Mouse (Mus musculus): Measurements from ENCODE around the gene Gm8369.
"Not testable (repeated sequence)": the region's sequence is repeated elsewhere in the genome, so short reads cannot be mapped to it uniquely, and the experiment has no call there.

The Gm8369 gene
- long read RNA-seq, experiment 1 = 0 reads
- long read RNA-seq, experiment 2 = 0 reads

DNA sequence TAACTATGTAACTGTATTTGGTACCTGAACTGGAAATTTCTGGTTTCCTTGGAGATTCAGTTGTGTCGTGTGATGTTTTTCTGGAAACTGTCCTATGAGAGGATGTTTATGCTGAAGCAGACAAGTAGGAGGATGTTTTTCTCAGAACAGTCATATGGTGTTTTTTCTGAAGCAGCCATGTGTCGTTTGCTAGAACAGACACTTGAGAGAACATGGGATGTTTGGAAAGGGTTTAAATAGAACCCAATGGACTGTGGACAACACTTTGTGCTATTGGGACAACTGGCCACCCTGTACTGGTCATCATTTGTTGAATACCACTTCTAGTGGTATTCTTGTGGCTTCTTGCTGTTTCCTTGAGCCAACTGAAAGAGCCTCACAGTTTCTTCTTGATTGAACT, at the start of gene Gm8369:
Gm8369 (plus strand) TSS at position 193 of the 400 bp plus-strand sequence.
- intact Hi-C loops (cut with DNase I) = no loop called here

DNA sequence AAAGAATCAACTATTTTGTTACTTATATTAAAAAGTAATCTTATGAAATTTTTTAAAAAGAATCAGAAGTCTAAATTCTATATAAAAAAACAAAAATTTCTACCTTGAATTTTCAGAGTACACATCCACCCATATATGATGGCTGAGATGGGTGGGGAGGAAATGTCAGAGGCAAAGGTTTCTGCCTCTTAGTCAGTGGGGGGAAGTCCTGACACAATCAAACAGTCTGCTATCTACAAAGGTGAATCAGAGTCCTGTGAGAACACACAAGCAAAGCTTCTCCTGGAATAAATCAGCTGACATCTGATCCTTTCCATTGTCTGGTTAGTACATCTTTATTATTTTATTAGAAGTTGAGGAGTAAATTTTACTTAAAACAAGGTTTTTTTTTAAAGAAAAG, 42.4 kb upstream of the Gm8369 start, which contains the start of gene Ms4a4b:
Ms4a4b (plus strand) TSS at position 216 of the 400 bp plus-strand sequence.
- intact Hi-C loops (cut with DNase I) = no loop called here

DNA sequence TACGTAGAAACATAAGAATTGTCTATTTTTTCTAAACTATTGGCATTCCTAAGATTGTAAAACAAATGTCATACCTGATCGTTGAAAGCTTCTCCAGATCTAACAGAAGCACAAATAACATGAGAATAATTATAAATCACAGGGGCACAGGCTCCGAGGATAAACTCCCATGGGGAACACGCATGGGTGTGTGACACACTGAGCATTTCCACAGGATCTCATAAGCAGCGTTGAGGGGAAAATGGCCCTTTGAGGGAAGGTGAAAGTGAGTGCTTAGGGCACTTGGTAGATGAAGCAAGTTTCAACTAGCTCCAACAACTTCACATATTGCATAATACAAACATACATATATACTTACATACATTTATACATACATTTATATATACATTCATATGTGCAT, 41.8 kb upstream of the Gm8369 start:
- intact Hi-C loops (cut with DNase I) = no loop called here

DNA sequence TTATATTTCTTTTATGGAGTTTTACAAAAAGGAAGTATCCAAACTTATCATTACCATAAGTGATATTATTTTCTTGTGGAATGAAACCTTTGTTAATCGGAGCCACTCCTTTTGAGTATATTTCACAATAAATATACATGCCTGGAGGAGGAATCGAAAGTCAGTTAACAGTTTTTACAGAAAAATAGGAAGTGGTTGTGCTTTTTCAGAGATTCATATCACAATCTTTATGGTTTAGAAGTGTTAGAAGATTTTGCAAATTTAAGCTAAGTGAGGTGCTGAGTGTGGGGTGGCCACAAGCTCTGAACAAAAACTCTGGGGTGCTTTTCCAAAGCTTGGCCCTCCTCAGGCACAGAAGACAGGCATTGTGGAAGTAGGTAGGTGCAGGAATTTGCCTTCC, 38.5 kb upstream of the Gm8369 start:
- intact Hi-C loops (cut with DNase I) = no loop called here

DNA sequence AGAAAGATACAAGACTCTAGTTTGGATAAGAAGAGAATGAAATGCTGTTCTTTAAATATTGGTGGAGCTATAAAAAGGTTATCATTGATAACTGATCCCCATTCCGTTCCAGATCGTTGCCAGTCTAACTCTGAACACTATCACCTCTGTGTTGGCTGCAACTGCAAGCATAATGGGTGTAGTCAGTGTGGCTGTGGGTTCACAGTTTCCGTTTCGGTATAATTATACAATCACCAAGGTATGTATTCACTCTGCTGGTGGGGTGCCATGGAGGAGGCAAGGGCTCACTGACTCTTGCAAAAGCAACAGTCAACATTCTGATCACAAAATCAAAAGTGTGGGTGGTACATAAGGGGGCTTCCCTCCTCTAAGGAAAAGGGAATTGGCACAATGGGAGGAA, 26.7 kb upstream of the Gm8369 start:
- intact Hi-C loops (cut with DNase I) = not testable (repeated sequence)

GRCm38 (mm10) chr19:11464795-11465194, 20.9 kb upstream of the Gm8369 start:
- intact Hi-C loops (cut with DNase I) = not testable (repeated sequence)

DNA sequence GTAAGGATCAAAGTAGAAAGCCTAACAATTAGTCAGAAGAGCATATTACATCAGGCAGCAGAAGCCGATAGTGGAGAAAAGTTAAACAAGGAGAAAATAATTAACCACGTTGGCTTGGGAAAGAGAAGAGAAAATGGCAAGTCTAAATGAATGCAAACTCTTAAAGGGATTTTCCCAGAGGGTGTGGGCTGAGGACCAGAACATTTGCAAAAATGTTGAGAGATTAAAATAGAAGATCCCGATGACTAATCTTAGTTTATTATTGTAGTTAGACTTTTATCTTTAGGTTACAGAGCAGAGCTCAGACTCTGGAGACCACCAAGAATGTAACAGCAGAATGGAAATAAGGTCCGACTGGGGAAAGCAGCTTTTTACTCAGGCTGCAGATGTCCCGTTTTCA, 19.3 kb upstream of the Gm8369 start:
- intact Hi-C loops (cut with DNase I) = no loop called here

DNA sequence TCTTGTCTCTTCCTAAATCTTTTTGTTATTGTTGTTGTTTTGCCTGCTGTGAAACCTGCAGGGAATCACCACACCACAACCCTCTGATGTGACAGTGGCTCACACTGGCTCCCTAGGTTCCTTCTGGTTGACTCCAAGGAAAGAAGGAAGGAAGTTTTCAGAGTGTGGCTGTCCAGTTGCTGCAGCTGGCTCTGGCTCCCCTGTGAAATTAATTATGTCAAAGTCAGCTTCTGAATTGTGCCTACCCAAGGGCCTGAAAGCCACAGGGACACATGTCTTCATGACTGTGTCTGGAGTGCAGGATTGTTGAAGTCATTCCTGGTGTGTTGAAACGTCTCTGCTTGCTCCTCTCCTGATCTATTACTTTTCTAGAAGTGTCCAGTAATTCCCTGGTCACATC, 17.4 kb upstream of the Gm8369 start:
- intact Hi-C loops (cut with DNase I) = not testable (repeated sequence)

DNA sequence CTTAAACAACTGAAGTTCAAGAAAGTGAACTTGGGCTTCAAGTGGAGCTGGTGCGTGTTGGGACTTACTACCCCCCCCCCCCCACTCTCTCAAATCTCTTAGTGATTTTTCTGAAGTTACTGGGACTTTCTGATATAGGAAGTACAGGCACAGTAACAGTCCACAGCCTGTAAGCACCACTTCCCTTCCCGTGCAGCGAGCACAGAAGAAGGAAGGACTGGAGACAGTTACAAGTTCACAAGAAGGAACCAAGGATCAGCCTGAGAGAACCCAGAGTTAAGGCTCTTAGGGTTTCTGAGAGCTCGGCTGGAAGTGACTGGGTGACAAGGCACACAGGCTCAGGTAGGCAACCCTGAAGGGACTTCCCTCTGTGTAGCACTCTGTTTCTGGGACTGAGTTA, 16.5 kb upstream of the Gm8369 start, which contains the start of gene Ms4a6c:
Ms4a6c (plus strand) TSS at position 152 of the 400 bp plus-strand sequence.
- intact Hi-C loops (cut with DNase I) = not testable (repeated sequence)

- intact Hi-C loops (cut with DNase I) = no loop called here
Observed at GRCm38 (mm10) chr19:11479714-11480113, 6.0 kb upstream of the Gm8369 start.

DNA sequence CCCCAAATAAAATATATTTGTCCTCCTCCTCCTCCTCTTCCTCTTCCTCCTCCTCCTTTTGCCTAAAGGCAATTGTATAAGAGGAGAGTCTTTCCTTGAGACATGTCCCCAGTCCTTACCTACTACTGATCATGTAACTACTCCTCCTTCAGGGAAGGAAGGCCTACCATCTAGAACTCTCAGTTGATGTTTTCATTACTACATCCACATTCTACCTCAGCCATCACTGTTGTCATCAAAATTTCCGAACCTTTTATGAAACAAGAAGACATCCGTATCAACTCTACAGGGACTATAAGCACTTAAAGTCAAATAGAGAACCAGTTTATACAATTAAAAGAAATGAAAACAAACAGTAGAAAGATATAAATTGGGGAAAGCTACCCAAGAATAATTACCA, 3.1 kb upstream of the Gm8369 start:
- intact Hi-C loops (cut with DNase I) = no loop called here

GRCm38 (mm10) chr19:11483941-11484340, 1.8 kb upstream of the Gm8369 start:
- intact Hi-C loops (cut with DNase I) = no loop called here

GRCm38 (mm10) chr19:11484388-11484787, 1.4 kb upstream of the Gm8369 start:
- intact Hi-C loops (cut with DNase I) = no loop called here

DNA sequence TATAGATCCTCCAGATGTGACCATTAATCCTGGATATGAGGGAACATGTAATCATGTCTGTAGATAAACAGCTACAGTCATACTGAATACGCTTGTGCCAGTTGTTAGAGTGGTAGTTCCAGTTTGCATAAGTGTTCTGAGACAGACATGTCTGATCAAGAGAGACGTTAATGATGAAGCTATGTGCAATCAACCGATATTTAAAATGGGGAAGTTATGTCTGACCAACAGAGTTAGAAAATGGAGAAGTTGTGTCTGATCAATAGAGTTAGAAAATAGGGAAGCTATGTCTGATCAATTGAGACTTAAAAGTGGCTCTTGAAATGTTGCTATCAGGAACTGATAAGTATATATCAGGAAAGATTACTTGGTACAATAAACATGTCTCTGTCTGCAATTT, 472 bp upstream of the Gm8369 start:
- intact Hi-C loops (cut with DNase I) = no loop called here

DNA sequence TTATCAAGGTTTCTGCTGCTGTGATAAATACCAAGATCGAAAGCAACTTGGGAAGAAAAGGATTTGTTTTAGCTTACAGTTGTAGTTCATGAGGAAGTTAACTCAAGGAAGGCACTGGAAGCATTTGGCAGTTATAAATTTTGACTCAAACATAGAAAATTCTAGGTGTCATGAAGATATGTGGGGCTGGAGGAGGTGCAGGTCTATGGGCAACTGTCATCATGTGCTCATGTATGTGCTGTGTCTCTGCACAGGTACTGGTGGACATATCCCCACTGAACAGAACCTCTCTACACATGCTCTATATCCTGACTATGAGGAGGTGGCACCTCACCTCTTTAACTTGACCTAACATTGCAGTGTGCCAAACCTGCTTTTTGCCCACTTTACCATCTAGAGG, 861 bp downstream of the Gm8369 start:
- intact Hi-C loops (cut with DNase I) = no loop called here

DNA sequence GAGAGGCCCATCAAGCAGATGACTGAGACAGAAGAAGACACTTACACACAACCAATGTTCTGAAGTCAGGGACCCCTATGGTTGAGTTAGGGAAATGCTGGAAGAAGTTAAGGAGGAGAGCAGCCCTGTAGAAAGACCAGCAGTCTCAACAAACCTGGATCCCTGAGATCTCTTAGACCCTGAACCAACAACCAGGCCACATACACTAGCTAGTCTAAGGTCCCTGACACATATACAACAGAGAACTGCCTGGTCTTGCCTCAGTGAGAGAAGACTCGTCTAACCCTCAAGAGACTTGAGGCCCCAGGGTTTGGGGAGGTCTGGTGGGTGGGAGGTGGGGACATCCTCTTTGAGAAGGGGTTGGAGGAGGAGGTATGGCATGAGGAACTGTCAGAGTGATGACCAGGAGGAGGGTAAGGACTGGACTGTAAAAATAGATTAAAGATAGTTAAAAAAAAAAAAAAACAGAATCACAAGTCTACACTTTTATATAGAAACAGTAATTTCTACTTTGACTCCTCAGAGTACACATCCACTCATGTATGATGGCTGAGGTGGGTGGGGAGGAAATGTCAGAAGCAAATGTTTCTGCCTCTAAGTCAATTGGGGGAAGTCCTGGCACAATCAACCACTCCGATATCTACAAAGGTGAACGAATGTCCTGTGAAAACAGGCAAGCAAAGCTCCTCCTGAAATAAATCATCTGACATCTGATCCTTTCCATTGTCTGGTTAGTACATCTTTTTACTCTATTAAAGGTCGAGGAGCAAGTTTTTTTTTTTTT, 5.9 kb downstream of the Gm8369 start:
- intact Hi-C loops (cut with DNase I) = no loop called here

GRCm38 (mm10) chr19:11492671-11493070, 6.9 kb downstream of the Gm8369 start:
- intact Hi-C loops (cut with DNase I) = no loop called here

DNA sequence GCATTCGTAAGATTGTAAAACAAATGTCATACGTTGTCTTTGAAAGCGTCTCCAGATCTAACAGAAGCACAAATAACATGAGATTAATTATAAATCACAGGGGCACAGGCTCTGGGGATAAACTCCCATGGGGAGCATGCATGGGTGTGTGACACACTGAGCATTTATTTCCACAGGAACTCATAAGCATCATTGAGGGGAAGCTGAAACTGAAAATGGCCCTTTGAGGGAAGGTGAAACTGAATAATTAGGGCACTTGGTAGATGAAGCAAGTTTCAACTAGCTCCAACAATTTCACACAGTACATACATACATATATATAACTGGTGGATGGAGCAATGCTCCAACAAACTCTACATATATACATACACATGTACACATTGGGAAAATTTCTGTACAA, 8.8 kb downstream of the Gm8369 start:
- intact Hi-C loops (cut with DNase I) = no loop called here

GRCm38 (mm10) chr19:11496361-11496760, 10.6 kb downstream of the Gm8369 start:
- intact Hi-C loops (cut with DNase I) = no loop called here

GRCm38 (mm10) chr19:11497300-11497699, 11.6 kb downstream of the Gm8369 start:
- intact Hi-C loops (cut with DNase I) = not testable (repeated sequence)

DNA sequence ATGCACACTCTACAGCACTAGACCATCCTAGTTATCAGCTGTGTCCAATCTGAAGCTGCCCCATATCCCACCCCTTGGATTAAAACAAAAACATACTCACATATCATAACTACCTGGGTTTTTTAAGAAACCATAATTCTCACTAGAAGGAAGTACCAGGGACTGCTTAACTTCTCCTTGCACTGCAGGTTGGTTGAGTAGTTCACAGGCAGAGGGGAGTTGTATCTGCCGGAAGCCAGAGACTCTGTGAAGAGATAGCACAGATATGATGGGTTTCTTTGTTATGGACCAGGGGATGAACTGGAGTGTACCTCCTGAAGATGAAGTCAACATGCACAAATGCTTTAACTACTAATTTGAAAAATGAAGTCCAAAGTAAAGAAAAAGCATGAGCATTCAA, 15.1 kb downstream of the Gm8369 start:
- intact Hi-C loops (cut with DNase I) = no loop called here

GRCm38 (mm10) chr19:11501326-11501725, 15.6 kb downstream of the Gm8369 start:
- intact Hi-C loops (cut with DNase I) = no loop called here

- intact Hi-C loops (cut with DNase I) = no loop called here
Observed at GRCm38 (mm10) chr19:11504857-11505256, 19.1 kb downstream of the Gm8369 start.
